Mouse (Mus musculus): ENCODE results near the gene Cracr2a.
"Not testable (repeated sequence)": the region's sequence is repeated elsewhere in the genome, so short reads cannot be mapped to it uniquely, and the experiment has no call there.

Gene Cracr2a

DNA sequence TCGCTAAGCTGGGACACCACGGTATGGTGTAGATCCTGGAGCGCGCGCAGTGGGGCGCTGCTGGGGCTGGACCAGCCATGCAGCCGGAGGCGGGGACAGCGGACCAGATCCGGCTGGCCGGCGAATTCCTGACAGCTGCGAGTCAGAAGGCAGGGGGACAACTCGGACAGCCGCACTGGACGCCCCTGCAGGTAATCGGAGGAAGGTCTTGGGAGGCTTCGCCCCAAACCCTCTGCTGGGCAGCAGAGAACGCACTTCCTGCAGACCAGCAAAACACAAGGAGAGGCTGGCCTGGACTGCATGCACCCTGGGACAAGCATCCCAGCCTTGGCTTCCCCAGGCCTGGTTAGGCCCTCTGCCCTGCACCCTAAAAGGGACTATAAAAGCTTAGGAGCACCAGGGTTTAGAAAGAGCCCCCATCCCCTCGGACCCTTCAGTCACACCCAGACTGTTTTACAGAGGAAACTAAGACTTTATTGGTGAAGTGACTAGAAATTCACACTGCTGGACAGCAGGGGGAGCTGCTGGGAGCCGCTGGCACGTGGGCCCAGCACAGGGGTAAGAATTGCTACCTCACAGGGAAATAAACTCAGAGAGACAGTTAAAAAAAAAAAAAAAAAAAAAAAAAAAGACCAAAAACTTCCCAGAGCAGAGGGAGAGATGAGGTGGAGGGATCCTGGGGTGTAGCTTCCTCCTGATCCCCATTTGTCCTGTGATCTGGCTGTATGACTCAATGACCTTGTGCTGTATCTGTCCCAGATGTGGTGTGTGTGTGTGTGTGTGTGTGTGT, at the start of gene Cracr2a:
Gene Cracr2a (plus strand): TSS at position 108 of the 790 bp plus-strand sequence.
- DNase-seq (ENCODE audit: low read depth, low spot score), result peak; percentile 85

DNA sequence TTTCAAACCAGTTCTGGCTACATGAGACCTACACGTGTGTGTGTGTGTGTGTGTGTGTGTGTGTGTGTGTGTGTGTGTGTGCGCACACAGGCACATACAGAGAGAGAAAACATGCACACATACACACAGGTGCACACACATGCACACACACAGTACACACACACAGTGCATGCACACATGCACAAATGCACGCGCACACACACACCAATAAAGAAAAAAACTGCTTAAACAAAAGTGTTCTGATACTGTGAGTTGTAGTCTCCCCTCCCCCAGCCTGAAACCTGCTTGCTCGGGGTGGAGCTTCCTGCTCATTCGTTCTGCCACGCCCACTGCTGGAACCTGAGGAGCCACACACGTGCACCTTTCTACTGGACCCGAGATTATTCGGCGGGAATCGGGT, 47.4 kb upstream of the Cracr2a start:
- not testable (repeated sequence) for DNase-seq (ENCODE audit: low read depth, low spot score)

DNA sequence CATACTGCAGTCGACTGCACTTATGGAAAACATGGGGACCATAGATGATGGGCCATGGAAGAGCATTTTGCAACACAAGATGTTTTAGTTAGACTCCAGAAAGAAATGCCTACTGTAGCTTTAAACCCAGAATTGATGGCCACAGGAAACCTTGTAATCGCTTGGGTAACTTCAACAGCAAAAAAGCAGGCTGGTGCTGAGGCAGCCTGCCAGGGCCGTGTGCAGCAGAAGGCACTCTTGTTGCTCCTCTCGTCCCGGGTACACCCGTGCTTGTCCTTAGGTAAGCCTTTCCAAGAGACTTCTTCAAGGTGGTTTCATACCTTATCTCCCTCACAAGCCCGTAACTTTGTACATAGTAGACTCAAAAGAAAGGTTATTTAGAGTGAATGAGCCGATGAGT, 40.0 kb upstream of the Cracr2a start:
- DNase-seq (ENCODE audit: low read depth, low spot score), result no peak

DNA sequence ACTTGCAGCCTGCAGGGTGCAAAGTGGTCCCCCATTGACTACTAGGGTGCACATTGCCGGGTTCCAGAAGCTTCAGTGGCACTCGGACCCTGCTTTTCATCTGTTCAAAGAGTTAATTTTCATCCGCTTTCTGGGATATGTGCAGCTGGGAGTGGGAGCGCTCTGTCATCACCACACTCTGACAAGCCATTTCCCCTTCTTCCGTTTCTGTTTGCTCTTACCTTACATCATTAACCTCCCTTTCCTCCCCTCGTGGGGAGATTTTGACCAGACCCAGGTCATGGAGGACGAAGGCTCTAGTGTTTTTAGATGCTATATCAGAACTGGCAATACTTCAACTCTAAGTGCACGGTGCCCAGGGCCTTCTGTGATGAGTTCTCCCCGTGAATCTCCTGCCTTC, 38.8 kb upstream of the Cracr2a start:
- DNase-seq (ENCODE audit: low read depth, low spot score), result no peak

- DNase-seq (ENCODE audit: low read depth, low spot score), result peak; percentile 60
These were observed 36.7 kb upstream of the Cracr2a start for GRCm38 (mm10) chr6:127524442-127524841.

GRCm38 (mm10) chr6:127528625-127529024, 32.5 kb upstream of the Cracr2a start:
- no peak for DNase-seq (ENCODE audit: low read depth, low spot score)

DNA sequence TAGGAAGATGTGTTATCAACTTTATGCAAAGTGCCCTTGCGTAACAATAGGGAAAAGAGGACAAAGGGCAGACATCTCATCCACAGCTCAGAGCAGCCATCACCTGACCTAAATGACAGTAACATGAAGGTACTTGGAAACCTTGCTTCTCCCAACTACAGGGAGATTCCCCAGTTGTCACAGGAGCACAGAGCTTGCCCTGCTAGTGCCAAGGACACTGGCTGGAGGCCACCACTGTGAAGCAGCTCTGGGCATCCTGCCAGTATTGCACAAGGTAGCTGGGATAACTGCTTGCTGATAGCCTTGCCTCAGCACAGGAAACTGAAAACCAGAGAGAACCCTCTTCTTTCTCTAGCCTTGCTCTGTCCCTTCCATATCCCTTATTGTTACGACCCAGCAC, 31.7 kb upstream of the Cracr2a start:
- no peak for DNase-seq (ENCODE audit: low read depth, low spot score)

DNA sequence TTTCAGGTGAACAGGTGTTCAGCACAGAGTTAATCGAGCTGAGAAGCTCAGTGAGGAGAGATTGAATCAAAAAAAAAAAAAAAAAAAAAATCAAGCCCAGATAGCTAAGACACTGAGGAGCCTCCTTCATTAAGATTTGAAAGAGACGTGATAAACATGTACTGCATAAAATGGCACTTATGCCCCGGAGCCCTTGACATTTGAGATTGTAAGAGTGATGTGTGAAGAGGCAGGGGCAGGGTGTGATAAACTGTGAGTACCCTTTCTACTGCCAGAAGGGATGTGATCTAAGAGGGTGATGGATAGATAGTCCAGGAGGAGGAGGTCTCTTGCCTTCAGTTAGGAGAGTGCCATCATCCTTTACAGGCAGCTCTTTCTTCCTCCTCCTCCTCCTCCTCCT, 30.9 kb upstream of the Cracr2a start:
- DNase-seq (ENCODE audit: low read depth, low spot score), result no peak

DNA sequence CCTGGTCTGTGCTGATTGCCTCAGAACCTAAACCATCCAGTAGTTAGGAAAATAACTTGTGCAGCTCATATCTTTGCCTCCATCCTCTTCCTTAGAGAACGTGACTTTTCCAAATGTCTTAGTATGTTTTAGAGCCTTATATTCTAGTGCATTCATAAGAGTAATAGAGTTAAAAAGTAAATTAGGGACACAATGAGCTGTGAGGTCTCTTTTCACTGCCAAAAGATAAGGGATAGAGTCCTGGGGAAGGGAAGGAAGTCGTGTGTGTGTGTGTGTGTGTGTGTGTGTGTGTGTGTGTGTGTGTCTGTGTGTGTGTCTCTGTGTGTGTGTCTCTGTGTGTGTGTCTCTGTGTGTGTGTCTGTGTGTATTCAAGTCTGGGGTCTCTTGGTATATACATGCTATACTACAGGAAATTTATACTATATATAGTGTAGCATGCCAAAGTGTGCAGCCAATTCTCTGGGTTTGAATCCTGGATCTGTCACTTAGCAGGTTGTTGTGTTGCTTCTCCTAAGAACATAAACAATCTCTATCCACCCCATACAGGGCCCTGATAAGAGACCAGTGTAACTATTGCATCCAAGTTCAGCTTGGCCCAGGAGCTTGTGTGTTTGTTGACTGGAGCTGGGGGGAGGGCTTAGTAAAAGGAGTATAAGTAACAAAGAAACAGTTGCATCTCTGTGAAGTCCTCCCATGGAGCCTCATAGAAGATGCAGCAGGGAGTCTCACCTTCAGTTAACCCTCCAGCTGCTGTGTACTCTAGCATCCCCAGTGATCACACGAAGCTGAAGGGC, 29.5 kb upstream of the Cracr2a start:
- DNase-seq (ENCODE audit: low read depth, low spot score), result no peak

DNA sequence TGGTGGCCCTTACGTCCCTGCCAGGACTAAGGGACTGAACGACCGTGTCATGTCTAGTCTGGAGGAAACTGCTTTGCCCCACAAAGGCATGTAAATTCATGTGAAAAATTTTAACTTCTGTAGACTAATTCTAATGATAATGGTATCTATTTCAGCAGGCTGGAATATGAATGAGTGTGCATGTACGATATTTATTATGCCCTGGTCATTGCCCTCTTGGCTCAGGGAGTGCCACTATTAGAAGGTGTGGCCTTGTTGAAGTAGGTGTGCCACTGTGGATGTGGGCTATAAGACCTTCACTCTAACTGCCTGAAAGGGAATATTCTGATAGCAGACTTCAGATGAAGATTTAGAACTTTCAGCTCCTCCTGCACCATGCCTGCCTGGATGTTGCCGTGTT, 28.8 kb upstream of the Cracr2a start:
- no peak for DNase-seq (ENCODE audit: low read depth, low spot score)

DNA sequence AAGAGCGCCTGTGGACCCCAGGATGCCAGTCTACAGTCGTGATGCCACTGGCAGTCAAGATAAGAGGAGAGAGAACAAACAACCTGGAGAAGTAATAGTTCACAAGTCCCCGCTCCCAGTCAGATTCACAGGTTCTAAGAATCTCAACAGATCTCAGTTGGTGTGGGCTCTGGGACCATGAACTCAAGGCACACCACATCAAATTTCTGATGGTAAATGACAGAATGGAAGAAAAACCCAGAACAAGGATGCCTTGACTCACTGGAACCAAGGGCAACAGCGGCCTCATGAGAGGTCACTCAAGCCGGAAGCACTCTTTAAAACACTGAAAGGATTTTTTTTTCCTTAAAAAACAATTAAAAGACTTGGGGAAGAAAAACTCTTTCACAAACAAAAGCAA, 27.4 kb upstream of the Cracr2a start:
- no peak for DNase-seq (ENCODE audit: low read depth, low spot score)

DNA sequence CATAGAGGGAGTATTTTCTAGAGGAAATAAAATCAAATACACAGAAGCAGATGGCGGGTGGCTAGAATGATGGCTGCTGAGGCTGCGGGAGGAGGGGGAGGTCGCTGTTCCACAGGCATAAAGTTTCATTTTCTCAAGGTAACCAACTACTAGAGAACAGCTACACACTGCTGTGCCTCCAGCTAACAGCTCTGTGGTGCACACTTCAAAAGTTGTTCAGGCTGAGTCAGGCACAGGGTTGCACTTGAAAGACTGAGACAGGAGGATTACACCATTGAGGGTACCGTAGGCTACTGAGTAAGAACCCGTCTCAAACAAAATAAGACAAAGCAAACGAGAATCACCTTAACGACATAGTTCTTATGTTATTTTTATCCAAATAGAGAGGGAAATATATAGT, 24.1 kb upstream of the Cracr2a start:
- DNase-seq (ENCODE audit: low read depth, low spot score), result no peak

- no peak for DNase-seq (ENCODE audit: low read depth, low spot score)
These were observed 23.0 kb upstream of the Cracr2a start for GRCm38 (mm10) chr6:127538118-127538517.

- no peak for DNase-seq (ENCODE audit: low read depth, low spot score)
These were observed 21.9 kb upstream of the Cracr2a start for GRCm38 (mm10) chr6:127539226-127539625.

DNA sequence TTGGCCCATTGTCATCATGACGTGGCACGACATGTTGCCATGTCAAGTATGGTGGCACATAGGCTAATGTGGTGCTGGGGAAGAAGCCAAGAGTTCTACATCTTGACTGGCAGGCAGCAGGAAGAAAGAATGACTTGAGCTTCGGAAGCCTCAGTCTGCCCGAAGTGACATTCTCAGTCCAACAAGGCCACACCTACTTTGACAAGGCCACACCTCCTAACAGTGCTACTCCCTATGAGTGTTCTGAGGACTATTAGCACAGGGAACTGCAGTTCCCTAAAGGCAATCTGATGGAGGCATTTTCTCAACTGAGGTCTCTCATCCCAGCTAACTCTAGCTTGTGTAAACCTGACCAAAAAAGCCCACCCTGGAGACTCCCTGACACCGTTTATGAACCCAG, 21.5 kb upstream of the Cracr2a start:
- no peak for DNase-seq (ENCODE audit: low read depth, low spot score)

- DNase-seq (ENCODE audit: low read depth, low spot score), result no peak
These were observed 20.6 kb upstream of the Cracr2a start for GRCm38 (mm10) chr6:127540517-127540916.

- DNase-seq (ENCODE audit: low read depth, low spot score), result peak; percentile 73
These were observed 19.3 kb upstream of the Cracr2a start for GRCm38 (mm10) chr6:127541617-127542374.

GRCm38 (mm10) chr6:127546676-127547075, 14.5 kb upstream of the Cracr2a start:
- no peak for DNase-seq (ENCODE audit: low read depth, low spot score)

GRCm38 (mm10) chr6:127552940-127553339, 8.2 kb upstream of the Cracr2a start:
- DNase-seq (ENCODE audit: low read depth, low spot score), result no peak

GRCm38 (mm10) chr6:127555553-127555952, 5.6 kb upstream of the Cracr2a start:
- no peak for DNase-seq (ENCODE audit: low read depth, low spot score)

- DNase-seq (ENCODE audit: low read depth, low spot score), result no peak
These were observed 287 bp upstream of the Cracr2a start for GRCm38 (mm10) chr6:127560872-127561230.

DNA sequence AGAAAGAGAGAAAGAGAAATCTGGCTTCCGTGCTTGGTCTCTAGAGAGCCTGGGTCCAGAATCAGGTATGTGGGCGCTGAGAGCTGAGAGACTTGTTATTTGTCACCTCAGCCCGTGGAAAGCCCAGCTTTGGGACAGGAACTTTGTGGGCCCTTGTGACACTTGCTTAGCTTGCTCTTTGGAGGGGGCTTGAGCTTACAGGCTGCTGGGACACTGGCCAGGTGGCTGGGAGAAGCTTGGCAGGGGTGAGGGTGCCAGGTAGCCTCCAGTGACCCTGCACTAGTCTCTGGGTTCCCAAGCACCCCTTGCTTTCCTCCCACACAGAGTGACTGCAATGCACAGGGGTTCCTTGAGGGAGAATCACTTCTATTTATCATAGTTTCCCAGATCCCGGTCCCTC, 2.4 kb downstream of the Cracr2a start:
- DNase-seq (ENCODE audit: low read depth, low spot score), result no peak

All from CD4-positive helper T cell, adult 2 months (primary cell).